22 mouse cellular contexts compared by ENCODE assay signal in genomic region chr16:96209789-96210188, GRCm38 (mm10). TPM values are rescaled to one million over a fixed set of nuclear protein-coding genes. Genes with fewer than 3 reads are reported as not detected.
DNase-seq lines count a peak whose midpoint lies in the region; ATAC-seq lines count a peak whose summit lies in the region.
"Had no signal": no experiment of that assay in that cellular context is flagged by ENCODE, and none has a peak within 500 bp of the region (broad histone marks: within the 10 kb centered on the region; RNA-seq: fewer than 3 reads in every experiment).

No protein-coding gene starts in this region.

- 48% methylated on average over 10 of the region's 10 CpGs for WGBS in heart, embryonic 13.5 days

- 0 out of 2 replicates have a peak, but pooled peaks cover 3% of the 10 kb centered on the region for H3K9me3 ChIP-seq in heart, embryonic 13.5 days
- H3K9me3 ChIP-seq: embryonic facial prominence, embryonic 12.5 days; hindbrain, embryonic 10.5 days; liver, embryonic 13.5 days; lung, embryonic 15.5 days; midbrain, embryonic 12.5 days; stomach, embryonic 15.5 days had no signal

- peak; percentile 89 for DNase-seq in heart, adult 11 months
- DNase-seq in heart, postnatal 36 days = no peak
- peak; percentile 37 to 59 for DNase-seq in left cerebral cortex, postnatal 14 days (ENCODE audit: low spot score in 2 of 2)
- no peak for DNase-seq in left cerebral cortex, adult 9 months (ENCODE audit: low spot score in 2 of 2)
- DNase-seq in skeletal muscle tissue, adult 2 months (ENCODE audit: low read depth, low spot score) = peak; percentile 37
- DNase-seq in retina, postnatal 1 day = no peak
- DNase-seq: adrenal gland, postnatal 14 days; cerebellum, adult 18-20 months; forebrain, postnatal 0 days; gastrocnemius, postnatal 14 days; kidney, adult 9 months; kidney, postnatal 36 days; liver, embryonic 13.5 days; thymus, postnatal 14 days had no signal

- ATAC-seq in heart, embryonic 13.5 days (ENCODE audit: extremely low read depth, insufficient number of reproducible peaks, low FRiP score, low TSS enrichment) = no peak
- ATAC-seq: activated CD4-positive, CD25-positive, alpha-beta regulatory T cell, adult 4 months; forebrain, postnatal 0 days had no signal

- no peak overlapping the region for H3K4me3 ChIP-seq in heart, embryonic 13.5 days
- H3K4me3 ChIP-seq: embryonic facial prominence, embryonic 12.5 days; hindbrain, embryonic 10.5 days; limb, embryonic 12.5 days; liver, embryonic 13.5 days; lung, embryonic 15.5 days; midbrain, embryonic 12.5 days; stomach, embryonic 15.5 days had no signal

- H3K9ac ChIP-seq in heart, embryonic 13.5 days = peak overlapping the region; percentile 33; the same call in 1 of the 2 replicates
- H3K9ac ChIP-seq: embryonic facial prominence, embryonic 12.5 days; forebrain, postnatal 0 days; limb, embryonic 12.5 days; liver, embryonic 13.5 days; lung, embryonic 15.5 days; midbrain, embryonic 12.5 days; stomach, embryonic 15.5 days had no signal

- peak overlapping the region; percentile 95 for H3K27ac ChIP-seq in heart, embryonic 13.5 days (replicated peaks)
- H3K27ac ChIP-seq: embryonic facial prominence, embryonic 12.5 days; hindbrain, embryonic 10.5 days; limb, embryonic 12.5 days; liver, embryonic 13.5 days; lung, embryonic 15.5 days; midbrain, embryonic 12.5 days had no signal

- intact Hi-C loops in heart, postnatal 36 days (cut with DNase I) = no loop called here
- intact Hi-C loops in left cerebral cortex, postnatal 14 days (cut with DNase I) = no loop called here

- no peak overlapping the region for H3K4me2 ChIP-seq in heart, embryonic 13.5 days
- H3K4me2 ChIP-seq: embryonic facial prominence, embryonic 12.5 days; limb, embryonic 12.5 days; liver, embryonic 13.5 days; lung, embryonic 15.5 days; midbrain, embryonic 12.5 days; stomach, embryonic 15.5 days had no signal

- peaks cover 46% of the 10 kb centered on the region for H3K36me3 ChIP-seq in heart, embryonic 13.5 days
- H3K36me3 ChIP-seq: embryonic facial prominence, embryonic 12.5 days; hindbrain, embryonic 10.5 days; limb, embryonic 12.5 days; liver, embryonic 13.5 days; lung, embryonic 15.5 days; midbrain, embryonic 12.5 days; stomach, embryonic 15.5 days had no signal

- H3K27me3 ChIP-seq in heart, embryonic 13.5 days (replicated peaks) = no peaks in the 10 kb centered on the region
- H3K27me3 ChIP-seq: embryonic facial prominence, embryonic 12.5 days; limb, embryonic 12.5 days; liver, embryonic 13.5 days; lung, embryonic 15.5 days; midbrain, embryonic 12.5 days had no signal

- peaks cover 87% of the 10 kb centered on the region for H3K4me1 ChIP-seq in heart, embryonic 13.5 days
- H3K4me1 ChIP-seq: embryonic facial prominence, embryonic 12.5 days; hindbrain, embryonic 10.5 days; limb, embryonic 12.5 days; liver, embryonic 13.5 days; midbrain, embryonic 12.5 days had no signal

RNA-seq across cellular contexts. Expression of gene Sh3bgr, which starts 9.5 kb away (rescaled TPM):
- total RNA-seq in heart, postnatal 36 days (2021) = 100 to 1,000 TPM; 335 to 411 TPM
- 1 to 10 TPM in 1 of 2 experiments, under 1 TPM in 1; 0.89 to 1.5 TPM for total RNA-seq in left cerebral cortex, postnatal 14 days (2021)
- polyA plus RNA-seq in heart, embryonic 13.5 days (2015; fragmentation: Nextera tagmentation; extraction: Ambion mirVana) = 520 and 554 TPM in 2 replicates
- polyA plus RNA-seq: activated CD4-positive, CD25-positive, alpha-beta regulatory T cell, adult 4 months had no signal

RNA-seq across cellular contexts. Expression of gene Lca5l, which starts 17.7 kb away (rescaled TPM):
- total RNA-seq in heart, postnatal 36 days (2021) = under 1 TPM; 0.38 to 0.53 TPM
- 1 to 10 TPM in 1 of 2 experiments, under 1 TPM in 1; 0.88 to 1.5 TPM for total RNA-seq in left cerebral cortex, postnatal 14 days (2021)
- 1.2 and 1.6 TPM in 2 replicates for polyA plus RNA-seq in heart, embryonic 13.5 days (2015; fragmentation: Nextera tagmentation; extraction: Ambion mirVana)

RNA-seq across cellular contexts. Expression of gene B3galt5, which starts 25.8 kb away (rescaled TPM):
- total RNA-seq in heart, postnatal 36 days (2021) = not detected
- 10 to 100 TPM in 1 of 2 experiments, 1 to 10 TPM in 1; 7.0 to 10.8 TPM for total RNA-seq in left cerebral cortex, postnatal 14 days (2021)
- polyA plus RNA-seq in heart, embryonic 13.5 days (2015; fragmentation: Nextera tagmentation; extraction: Ambion mirVana) = 0.09 and 0.13 TPM in 2 replicates
- total RNA-seq: adrenal gland, postnatal 14 days had no signal

Comparison
In these comparisons a context has a peak if more than half of its experiments do, and no peak if none do; other contexts are left out.
1. DNase-seq: peak in heart, adult 11 months (single experiment), left cerebral cortex, postnatal 14 days (2 of 2) and skeletal muscle tissue, adult 2 months (single experiment); none in heart, postnatal 36 days (0 of 2), left cerebral cortex, adult 9 months (0 of 2) and retina, postnatal 1 day (single experiment).
2. RNA of gene Sh3bgr, which starts 9.5 kb away (total RNA-seq): 335 to 411 TPM in heart, postnatal 36 days; 0.89 to 1.5 TPM in left cerebral cortex, postnatal 14 days; every median in the first group is over 100 times any median in the second.
3. RNA of gene B3galt5, which starts 25.8 kb away (total RNA-seq): 7.0 to 10.8 TPM in left cerebral cortex, postnatal 14 days; not detected in heart, postnatal 36 days; every median in the first group is over 4 times any median in the second.